Mouse (Mus musculus) lung, postnatal 0 days (tissue): Measurements from ENCODE around the gene Crtc3. TPM values are rescaled to one million over a fixed set of nuclear protein-coding genes. Genes with fewer than 3 reads are reported as not detected.

ENCODE experiments used
- ATAC-seq: fragments of 200-750 bp; cut with Nextera tagmentation; 2 replicates; pipeline ENCODE4 v1.8.0; 2017; ENCODE audit warnings: moderate library complexity
- DNase-seq: peaks from one replicate; pipeline ENCODE4 v3.0.0-alpha.2; 2016; ENCODE audit warnings: low spot score
- H3K27ac ChIP-seq: fragments of 300-500 bp; sonication (generic); 2 replicates; pipeline ENCODE4 v1.5.1; 2014; ENCODE audit warnings: antibody characterized with exemption, mild to moderate bottlenecking, low read length, mixed read lengths
- H3K27me3 ChIP-seq: fragments of 300-500 bp; sonication (generic); replicated peaks from 2 replicates; pipeline ENCODE4 v1.6.1; 2014; ENCODE audit warnings: low read length, mixed read lengths; ENCODE audit not compliant: insufficient read depth
- H3K36me3 ChIP-seq: fragments of 300-500 bp; sonication (generic); 2 replicates; pipeline ENCODE4 v1.6.1; 2014; ENCODE audit warnings: low read length, mixed read lengths; ENCODE audit not compliant: insufficient read depth
- H3K4me1 ChIP-seq: fragments of 300-500 bp; sonication (generic); 2 replicates; pipeline ENCODE4 v1.6.1; 2014; ENCODE audit warnings: antibody characterized with exemption, low read depth, low read length, mixed read lengths; ENCODE audit not compliant: insufficient read depth
- H3K4me2 ChIP-seq: fragments of 300-500 bp; sonication (generic); replicated peaks from 2 replicates; pipeline ENCODE4 v1.6.1; 2014; ENCODE audit warnings: low read depth, mild to moderate bottlenecking, low read length, moderate library complexity, mixed read lengths
- H3K4me3 ChIP-seq: fragments of 300-500 bp; sonication (generic); 2 replicates; pipeline ENCODE4 v1.5.1; 2014; ENCODE audit warnings: low read depth, low read length
- H3K9ac ChIP-seq: fragments of 300-500 bp; sonication (generic); replicated peaks from 2 replicates; pipeline ENCODE4 v1.6.1; 2014; ENCODE audit warnings: low read depth, mild to moderate bottlenecking
- H3K9me3 ChIP-seq: fragments of 300-500 bp; sonication (generic); 2 replicates; pipeline ENCODE4 v1.6.1; 2016; ENCODE audit warnings: low read length, mixed read lengths
- CTCF ChIP-seq: IDR thresholded peaks from 2 replicates; pipeline ENCODE4 v1.5.1; 2016; ENCODE audit warnings: antibody characterized with exemption, mild to moderate bottlenecking
- EP300 ChIP-seq: IDR thresholded peaks from 2 replicates; pipeline ENCODE4 v1.6.1; 2016; ENCODE audit warnings: antibody characterized with exemption, mild to moderate bottlenecking, control low read depth
- WGBS: fragments of 180-500 bp; shearing (Covaris S2); extraction: QIAGEN DNeasy Blood & Tissue Kit; methylation state at CpG from one replicate; pipeline ENCODE4 v1.1.7; 2014; 5-methylcytosine and 5-hydroxymethylcytosine counted together
- polyA plus RNA-seq: library from polyadenylated mRNA; unstranded; fragments of >200 nt; fragmentation: Nextera tagmentation; extraction: Ambion mirVana; gene quantifications from 2 replicates; pipeline ENCODE4 v1.2.1, GENCODE M21; 2015

The Crtc3 gene
- polyA plus RNA-seq, 1 experiment from 2014 or later: 20.1 TPM

DNA sequence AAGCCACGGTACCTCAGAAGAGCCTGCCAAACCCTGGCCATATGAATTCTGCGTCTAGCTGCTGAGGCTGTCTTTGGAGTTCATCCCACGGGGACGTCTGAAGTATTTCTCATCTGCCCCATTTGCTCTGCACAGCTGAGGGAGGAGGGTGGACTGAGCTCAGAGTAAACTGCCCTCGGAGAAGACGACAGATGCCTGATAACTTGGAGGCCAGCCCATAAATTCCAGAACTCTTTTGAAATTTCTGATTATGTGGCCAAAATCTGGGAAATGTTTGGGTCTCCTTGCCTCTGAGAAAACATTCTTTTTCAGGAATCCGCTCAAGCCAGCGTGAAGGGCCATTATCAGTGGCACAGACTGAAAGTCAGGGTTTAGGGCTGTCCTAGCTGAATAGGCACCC is 30.8 kb downstream of the Crtc3 start:
- DNase-seq (peak; percentile 92), ATAC-seq (peak; percentile 83)
- Histone ChIP-seq H3K9ac (no peak overlapping the region), H3K4me1 (peaks cover 20% of the 10 kb centered on the region; the same call in 1 of the 2 replicates), H3K9me3 (no peaks in the 10 kb centered on the region), H3K4me2 (no peak overlapping the region), H3K4me3 (no peak overlapping the region), H3K36me3 (no peaks in the 10 kb centered on the region), H3K27ac (peak overlapping the region; percentile 48), H3K27me3 (no peaks in the 10 kb centered on the region)
- TF ChIP-seq EP300 (peak; percentile 70), CTCF (no peak)
- WGBS: 39% methylated on average over 8 of the region's 8 CpGs

DNA sequence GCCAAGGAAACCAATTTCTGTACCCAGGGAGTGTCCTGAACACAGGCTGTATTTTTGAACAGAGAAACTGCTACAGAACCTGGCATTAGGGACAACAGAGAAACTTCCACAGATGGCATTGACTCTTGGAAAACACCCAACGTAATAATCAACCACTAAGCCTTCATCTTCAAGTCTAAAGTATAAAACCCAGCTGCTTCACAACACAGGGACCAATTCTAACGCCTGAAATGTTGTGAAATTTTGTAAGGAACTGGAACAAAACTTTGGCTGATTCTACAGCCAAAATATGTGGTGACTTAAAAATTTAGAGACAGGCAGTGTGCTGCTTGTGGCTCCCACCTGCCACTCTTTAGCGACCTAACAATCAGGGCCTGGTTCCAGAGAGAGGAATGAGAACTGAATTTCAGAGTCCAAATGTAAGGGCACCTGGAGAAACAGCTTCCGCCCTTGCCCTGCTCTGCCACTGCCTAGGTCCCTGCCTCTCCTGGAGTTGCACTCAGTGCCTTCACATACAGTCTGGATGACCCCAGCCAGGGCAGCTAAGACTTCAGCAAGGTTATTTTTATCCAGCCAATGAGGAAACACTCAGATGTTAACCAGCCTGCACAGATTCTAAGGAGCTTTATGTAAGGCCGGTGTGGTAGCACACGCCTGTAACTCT is 33.2 kb downstream of the Crtc3 start:
- peaks cover 24% of the 10 kb centered on the region; the same call in 1 of the 2 replicates for H3K4me1 ChIP-seq

DNA sequence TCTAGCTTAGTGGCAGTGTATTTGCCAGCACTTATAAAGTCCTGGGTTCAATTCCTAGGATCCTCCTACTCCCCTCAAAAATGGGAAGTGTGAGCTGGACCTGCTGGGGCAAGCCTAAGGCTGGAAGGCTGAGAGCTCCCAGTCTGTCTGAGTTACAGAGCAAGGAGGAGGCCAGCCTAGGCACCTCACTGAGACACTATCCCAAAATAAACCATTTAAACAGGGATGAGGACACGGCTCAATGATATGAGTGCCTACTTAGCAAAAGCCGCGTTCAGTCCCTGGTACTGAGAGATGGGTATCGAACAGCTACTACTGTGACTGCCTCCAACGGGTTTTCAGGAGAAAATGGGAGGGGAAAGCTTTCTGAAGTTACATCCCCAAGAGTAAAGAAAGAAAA is 33.8 kb downstream of the Crtc3 start:
- H3K27ac ChIP-seq: peak overlapping the region; percentile 62
- TF ChIP-seq CTCF: no peak
- no peak for TF ChIP-seq EP300
- no peaks in the 10 kb centered on the region for H3K27me3 ChIP-seq
- WGBS: 75% methylated on average over 5 of the region's 5 CpGs
- ATAC-seq: no peak
- no peak for DNase-seq
- H3K4me2 ChIP-seq: no peak overlapping the region
- H3K36me3 ChIP-seq: no peaks in the 10 kb centered on the region
- H3K9ac ChIP-seq: no peak overlapping the region
- no peaks in the 10 kb centered on the region for H3K9me3 ChIP-seq
- peaks cover 24% of the 10 kb centered on the region; the same call in 1 of the 2 replicates for H3K4me1 ChIP-seq
- no peak overlapping the region for H3K4me3 ChIP-seq

More for the DNA sequence above, 33.2 kb downstream of the Crtc3 start:
- Histone ChIP-seq H3K27me3 (no peaks in the 10 kb centered on the region), H3K9me3 (no peaks in the 10 kb centered on the region), H3K4me2 (no peak overlapping the region), H3K9ac (no peak overlapping the region), H3K36me3 (no peaks in the 10 kb centered on the region), H3K27ac (peak overlapping the region; percentile 62), H3K4me3 (no peak overlapping the region)
- no peak for TF ChIP-seq CTCF
- TF ChIP-seq EP300: peak; percentile 70; the same call in 1 of the 2 replicates
- 50% methylated on average over 6 of the region's 6 CpGs for WGBS
- DNase-seq (peak; percentile 89), ATAC-seq (peak; percentile 58)

DNA sequence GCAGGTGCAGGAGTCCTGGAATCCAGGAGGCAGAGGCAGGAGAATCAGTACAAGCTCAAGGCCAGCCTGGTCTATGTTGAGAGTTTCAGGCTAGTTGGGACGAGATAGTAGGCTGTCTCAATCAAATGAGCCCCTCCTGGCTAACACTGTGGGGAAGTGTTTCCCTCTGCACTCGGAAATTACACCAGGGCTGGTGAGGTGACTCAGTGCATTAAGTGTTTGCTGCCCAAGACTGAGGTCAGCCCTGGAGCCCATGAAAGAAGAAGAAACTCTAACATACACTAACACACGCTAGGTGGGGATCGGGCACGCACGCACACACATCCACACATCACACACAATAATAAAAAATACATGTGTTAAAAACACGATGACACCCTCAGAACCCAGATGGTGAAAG is 34.3 kb downstream of the Crtc3 start:
- Histone ChIP-seq H3K4me2 (no peak overlapping the region), H3K27ac (no peak overlapping the region), H3K36me3 (no peaks in the 10 kb centered on the region), H3K9ac (no peak overlapping the region), H3K4me3 (no peak overlapping the region), H3K9me3 (no peaks in the 10 kb centered on the region), H3K4me1 (peaks cover 24% of the 10 kb centered on the region; the same call in 1 of the 2 replicates), H3K27me3 (no peaks in the 10 kb centered on the region)
- WGBS: 76% methylated on average over 7 of the region's 7 CpGs
- DNase-seq (peak; percentile 43), ATAC-seq (no peak)
- TF ChIP-seq EP300: no peak
- no peak for TF ChIP-seq CTCF

- no peak for ATAC-seq
- DNase-seq: no peak
- Histone ChIP-seq H3K4me1 (peaks cover 24% of the 10 kb centered on the region; the same call in 1 of the 2 replicates), H3K36me3 (no peaks in the 10 kb centered on the region), H3K4me2 (no peak overlapping the region), H3K9me3 (no peaks in the 10 kb centered on the region), H3K4me3 (no peak overlapping the region), H3K27me3 (no peaks in the 10 kb centered on the region), H3K27ac (no peak overlapping the region), H3K9ac (no peak overlapping the region)
- WGBS: 73% methylated on average over 7 of the region's 7 CpGs
- TF ChIP-seq CTCF (no peak), EP300 (no peak)
Observed at GRCm38 (mm10) chr7:80653971-80654370, 34.7 kb downstream of the Crtc3 start.

DNA sequence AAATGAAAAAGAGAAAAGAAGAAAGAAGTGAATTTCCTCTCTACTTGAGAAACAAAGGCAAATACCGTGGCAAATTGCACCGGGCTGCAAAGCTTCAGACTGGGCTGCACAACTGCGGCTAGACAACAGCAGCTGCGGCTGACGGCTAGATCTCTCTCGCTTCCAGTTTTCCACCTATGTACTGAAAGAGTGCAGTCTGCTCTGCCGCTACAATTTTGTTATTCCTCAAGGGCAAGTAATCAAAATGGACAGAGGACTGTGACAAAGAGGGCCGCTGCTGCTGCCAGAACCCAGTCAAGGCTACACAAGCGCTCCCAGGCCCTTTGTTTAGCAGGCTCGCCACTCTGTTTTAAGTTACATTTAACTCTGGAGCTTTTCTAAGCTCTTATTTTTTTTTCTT is 35.6 kb downstream of the Crtc3 start:
- no peak overlapping the region for H3K4me3 ChIP-seq
- DNase-seq (no peak), ATAC-seq (no peak)
- no peak overlapping the region for H3K9ac ChIP-seq
- H3K27me3 ChIP-seq: no peaks in the 10 kb centered on the region
- 71% methylated on average over 10 of the region's 10 CpGs for WGBS
- H3K4me1 ChIP-seq: peaks cover 24% of the 10 kb centered on the region; the same call in 1 of the 2 replicates
- no peak overlapping the region for H3K4me2 ChIP-seq
- no peaks in the 10 kb centered on the region for H3K36me3 ChIP-seq
- H3K9me3 ChIP-seq: no peaks in the 10 kb centered on the region
- TF ChIP-seq EP300 (no peak), CTCF (no peak)
- 0 out of 2 replicates have a peak overlapping the region, but pooled peaks have one; percentile 20 for H3K27ac ChIP-seq
